In the genomic region with DNA sequence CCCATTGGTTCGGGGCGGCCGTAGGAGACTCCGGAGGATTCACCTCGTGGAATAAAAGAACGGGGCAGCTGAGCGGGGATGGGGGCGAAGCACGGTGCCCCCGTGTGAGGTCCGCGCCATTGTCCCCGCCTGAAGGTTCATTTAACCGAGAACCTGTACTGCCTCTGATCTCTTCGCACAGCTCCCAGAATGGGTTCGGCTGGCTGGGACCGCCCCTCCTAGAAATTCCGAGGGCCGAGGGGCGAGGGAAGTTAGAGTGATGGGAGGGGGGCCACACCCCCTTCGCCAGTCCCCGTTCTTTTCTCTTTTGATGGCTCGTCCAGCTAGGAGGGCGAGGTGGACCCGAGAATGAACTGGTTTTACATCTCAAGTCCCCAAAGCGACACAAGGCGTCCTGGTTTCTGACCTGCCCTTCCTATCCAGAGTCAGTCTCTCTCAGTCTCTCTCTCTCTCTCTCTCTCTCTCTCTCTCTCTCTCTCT, we compare ENCODE assay signal across 8 mouse cellular contexts. TPM values are rescaled to one million over a fixed set of nuclear protein-coding genes. Genes with fewer than 3 reads are reported as not detected.
DNase-seq lines count a peak whose midpoint lies in the region; ATAC-seq and TF ChIP-seq lines count a peak whose summit lies in the region.

No protein-coding gene starts in this region.

- no peak for TF ChIP-seq EP300 in stomach, postnatal 0 days (optimal IDR thresholded peaks at IDR 0.05)

- H3K4me3 ChIP-seq in lung, embryonic 14.5 days (ENCODE audit: low read depth, low read length) = peak overlapping the region; percentile 40
- H3K4me3 ChIP-seq in forebrain, embryonic 11.5 days (ENCODE audit: low read depth, low read length) = peak overlapping the region; percentile 29
- H3K4me3 ChIP-seq in limb, embryonic 13.5 days = peak overlapping the region; percentile 47
- no peak overlapping the region; the same call in 1 of the 2 replicates for H3K4me3 ChIP-seq in stomach, postnatal 0 days (ENCODE audit: low read depth, low read length)

- no peaks in the 10 kb centered on the region for H3K36me3 ChIP-seq in lung, embryonic 14.5 days (ENCODE audit: insufficient read depth)
- no peaks in the 10 kb centered on the region for H3K36me3 ChIP-seq in forebrain, embryonic 11.5 days (ENCODE audit: control insufficient read depth, insufficient read depth, low read length)
- no peaks in the 10 kb centered on the region for H3K36me3 ChIP-seq in limb, embryonic 13.5 days
- no peaks in the 10 kb centered on the region for H3K36me3 ChIP-seq in stomach, postnatal 0 days (ENCODE audit: control insufficient read depth, insufficient read depth, low read length)

- H3K9ac ChIP-seq in lung, embryonic 14.5 days = no peak overlapping the region
- H3K9ac ChIP-seq in forebrain, embryonic 11.5 days (ENCODE audit: low read length) = no peak overlapping the region
- peak overlapping the region; percentile 19; the same call in 1 of the 2 replicates for H3K9ac ChIP-seq in limb, embryonic 13.5 days
- no peak overlapping the region for H3K9ac ChIP-seq in stomach, postnatal 0 days (ENCODE audit: low read length)

- peak; percentile 18; the same call in 1 of the 2 replicates for ATAC-seq in lung, embryonic 14.5 days (ENCODE audit: insufficient read depth)
- peak; percentile 52 for ATAC-seq in forebrain, embryonic 11.5 days (replicated peaks; ENCODE audit: low FRiP score)
- 0 out of 2 replicates have a peak, but pooled peaks have one; percentile 25 for ATAC-seq in limb, embryonic 13.5 days (ENCODE audit: low FRiP score, low read depth)
- ATAC-seq in stomach, postnatal 0 days (ENCODE audit: low FRiP score, low TSS enrichment) = no peak

- no peak for TF ChIP-seq CTCF in lung, embryonic 14.5 days (IDR thresholded peaks at IDR 0.05; ENCODE audit: low read depth)
- TF ChIP-seq CTCF in stomach, postnatal 0 days (IDR thresholded peaks at IDR 0.05; ENCODE audit: low read depth) = no peak

- 1% methylated on average over 27 of the region's 27 CpGs for WGBS in lung, embryonic 14.5 days
- WGBS in forebrain, embryonic 11.5 days = under 1% methylated on average over 27 of the region's 27 CpGs
- WGBS in limb, embryonic 13.5 days = under 1% methylated on average over 27 of the region's 27 CpGs
- 1% methylated on average over 27 of the region's 27 CpGs for WGBS in stomach, postnatal 0 days

- no peak overlapping the region for H3K27ac ChIP-seq in lung, embryonic 14.5 days (ENCODE audit: low read depth)
- peak overlapping the region; percentile 21; the same call in 1 of the 2 replicates for H3K27ac ChIP-seq in forebrain, embryonic 11.5 days (ENCODE audit: low read depth, low read length)
- no peak overlapping the region for H3K27ac ChIP-seq in limb, embryonic 13.5 days
- H3K27ac ChIP-seq in stomach, postnatal 0 days (replicated peaks) = no peak overlapping the region

- peak overlapping the region; percentile 75 for H3K4me2 ChIP-seq in lung, embryonic 14.5 days
- H3K4me2 ChIP-seq in forebrain, embryonic 11.5 days (ENCODE audit: low read depth, low read length, severe bottlenecking) = peak overlapping the region; percentile 64
- H3K4me2 ChIP-seq in limb, embryonic 13.5 days (replicated peaks) = peak overlapping the region; percentile 88
- peak overlapping the region; percentile 57 for H3K4me2 ChIP-seq in stomach, postnatal 0 days (replicated peaks; ENCODE audit: low read depth)

- peaks cover 88% of the 10 kb centered on the region for H3K27me3 ChIP-seq in lung, embryonic 14.5 days (ENCODE audit: insufficient read depth, low read length)
- peaks cover 73% of the 10 kb centered on the region for H3K27me3 ChIP-seq in forebrain, embryonic 11.5 days (ENCODE audit: control insufficient read depth, insufficient read depth, low read length)
- H3K27me3 ChIP-seq in limb, embryonic 13.5 days = peaks cover 89% of the 10 kb centered on the region
- H3K27me3 ChIP-seq in stomach, postnatal 0 days (ENCODE audit: control insufficient read depth, insufficient read depth, low read length) = peaks cover 15% of the 10 kb centered on the region; the same call in 1 of the 2 replicates

- DNase-seq in lung, embryonic 14.5 days = peak; percentile 27
- no peak for DNase-seq in lung, postnatal 25 days (ENCODE audit: low spot score)
- DNase-seq in forebrain, embryonic 11.5 days (ENCODE audit: low spot score) = peak; percentile 81
- no peak for DNase-seq in stomach, postnatal 0 days (ENCODE audit: low spot score)
- DNase-seq in left cerebral cortex, postnatal 25 days (ENCODE audit: low spot score in 2 of 2) = no peak
- no peak for DNase-seq in gastrocnemius, postnatal 10 days
- DNase-seq in right cerebral cortex, adult 2 months (ENCODE audit: low spot score in 2 of 2) = no peak

- no peaks in the 10 kb centered on the region for H3K9me3 ChIP-seq in lung, embryonic 14.5 days (ENCODE audit: low read depth, low read length)
- H3K9me3 ChIP-seq in forebrain, embryonic 11.5 days (ENCODE audit: control insufficient read depth, low read length) = no peaks in the 10 kb centered on the region
- no peaks in the 10 kb centered on the region for H3K9me3 ChIP-seq in limb, embryonic 13.5 days
- H3K9me3 ChIP-seq in stomach, postnatal 0 days (ENCODE audit: control insufficient read depth, low read length) = no peaks in the 10 kb centered on the region

- no peaks in the 10 kb centered on the region for H3K4me1 ChIP-seq in lung, embryonic 14.5 days (ENCODE audit: insufficient read depth)
- peaks cover 2% of the 10 kb centered on the region; the same call in 1 of the 2 replicates for H3K4me1 ChIP-seq in forebrain, embryonic 11.5 days (replicated peaks; ENCODE audit: control insufficient read depth, insufficient read depth, low read length)
- peaks cover 34% of the 10 kb centered on the region for H3K4me1 ChIP-seq in limb, embryonic 13.5 days
- H3K4me1 ChIP-seq in stomach, postnatal 0 days (replicated peaks; ENCODE audit: control insufficient read depth, insufficient read depth) = peaks cover 8% of the 10 kb centered on the region; the same call in 1 of the 2 replicates

- intact Hi-C loops in left cerebral cortex, postnatal 25 days (cut with DNase I) = loop anchor here (5.0 kb wide), 2 partner anchors 83 to 137 kb away; no protein-coding TSS in a partner anchor

RNA-seq across cellular contexts. Expression of gene Gm10320, which starts 12.4 kb away (rescaled TPM):
- polyA plus RNA-seq in lung, embryonic 14.5 days (2014; fragmentation: Nextera tagmentation; extraction: Ambion mirVana) = 1.8 TPM in 2 replicates
- polyA plus RNA-seq in forebrain, embryonic 11.5 days (2014; fragmentation: Nextera tagmentation; extraction: Ambion mirVana) = 1.5 and 1.9 TPM in 2 replicates
- 1.8 and 3.4 TPM in 2 replicates for polyA plus RNA-seq in limb, embryonic 13.5 days (2015; fragmentation: Nextera tagmentation; extraction: Ambion mirVana)
- polyA plus RNA-seq in stomach, postnatal 0 days (2015; fragmentation: Nextera tagmentation; extraction: Ambion mirVana) = 1.5 and 2.3 TPM in 2 replicates
- not detected for total RNA-seq in left cerebral cortex, postnatal 25 days (2021)
- total RNA-seq in gastrocnemius, postnatal 10 days (2021) = not detected

Comparison
In these comparisons a context has a peak if more than half of its experiments do, and no peak if none do; other contexts are left out.
1. DNase-seq: peak in lung, embryonic 14.5 days (single experiment) and forebrain, embryonic 11.5 days (single experiment); none in lung, postnatal 25 days (single experiment), stomach, postnatal 0 days (single experiment), left cerebral cortex, postnatal 25 days (0 of 2), gastrocnemius, postnatal 10 days (single experiment) and right cerebral cortex, adult 2 months (0 of 2).
2. Peak in every context shown above with its lines, with median percentiles within 50 percentile points of each other: H3K4me2 ChIP-seq.